Mouse (Mus musculus) right cerebral cortex, postnatal 25 days (tissue): Measurements from ENCODE around the gene Lars2.
A peak's percentile ranks its signal among the peaks of the same experiment; 100 is the strongest.
"Not testable (repeated sequence)": the region's sequence is repeated elsewhere in the genome, so short reads cannot be mapped to it uniquely, and the experiment has no call there.

ENCODE experiments used
- DNase-seq: peaks from one replicate; pipeline ENCODE4 v3.0.0; 2022

The Lars2 gene

DNA sequence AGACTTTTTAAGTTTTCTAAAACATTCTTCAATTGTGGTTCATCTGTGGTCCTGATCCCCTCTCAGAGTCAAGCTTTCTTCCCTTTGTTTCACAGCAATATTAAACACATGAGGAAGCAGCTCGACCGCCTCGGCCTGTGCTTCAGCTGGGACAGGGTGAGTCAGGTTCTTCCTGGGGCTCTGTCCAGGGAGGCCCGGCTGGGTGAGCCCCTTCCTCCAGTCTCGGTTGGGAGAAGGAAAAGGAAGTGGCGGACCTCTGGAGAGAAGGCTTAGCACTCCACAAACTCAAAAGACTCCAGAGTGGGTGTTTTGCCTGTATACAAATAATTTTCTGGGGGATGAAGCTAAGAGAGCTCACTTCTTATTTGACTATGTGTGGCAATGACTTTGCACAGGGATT lies 28.1 kb downstream of the Lars2 start:
- no peak for DNase-seq

DNA sequence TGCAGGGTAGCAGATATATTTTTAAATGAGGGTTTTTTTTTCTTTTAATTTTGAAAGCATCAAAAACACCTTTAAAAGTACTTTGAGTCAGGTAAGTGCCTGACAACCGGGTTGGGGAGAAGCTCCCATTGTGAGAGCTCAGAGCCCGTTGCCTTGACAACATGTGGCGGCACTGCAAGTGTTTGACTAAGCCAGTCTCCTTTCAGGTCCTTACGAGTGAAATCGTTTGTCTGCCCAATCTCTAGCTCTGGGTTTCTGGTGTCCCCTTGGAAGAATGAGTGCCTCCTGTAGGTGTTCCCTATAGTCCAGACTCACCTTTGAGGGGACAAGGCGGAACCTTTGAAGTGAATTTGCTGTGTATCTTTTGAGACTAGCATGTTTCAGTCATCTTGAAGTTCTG lies 31.0 kb downstream of the Lars2 start:
- peak; percentile 27 for DNase-seq

DNA sequence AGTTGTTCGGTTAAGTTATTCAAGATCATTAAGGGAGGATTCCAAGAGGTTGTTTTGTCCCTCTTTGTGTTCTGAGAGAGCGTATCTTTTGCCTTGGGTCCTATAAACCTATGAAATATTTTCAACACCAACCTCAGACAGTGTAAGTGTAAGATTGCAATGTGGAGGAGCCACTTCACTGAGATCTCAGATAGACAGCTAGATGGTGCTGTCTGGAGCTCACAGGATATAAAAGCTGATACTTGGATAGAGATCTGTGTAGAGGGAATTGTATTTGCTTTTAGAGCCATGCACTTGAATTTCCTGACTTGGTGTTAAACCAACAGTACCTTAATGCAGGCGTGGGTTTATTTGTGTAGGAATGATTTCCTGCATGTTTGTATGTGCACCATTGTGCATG lies 35.5 kb downstream of the Lars2 start:
- no peak for DNase-seq

DNA sequence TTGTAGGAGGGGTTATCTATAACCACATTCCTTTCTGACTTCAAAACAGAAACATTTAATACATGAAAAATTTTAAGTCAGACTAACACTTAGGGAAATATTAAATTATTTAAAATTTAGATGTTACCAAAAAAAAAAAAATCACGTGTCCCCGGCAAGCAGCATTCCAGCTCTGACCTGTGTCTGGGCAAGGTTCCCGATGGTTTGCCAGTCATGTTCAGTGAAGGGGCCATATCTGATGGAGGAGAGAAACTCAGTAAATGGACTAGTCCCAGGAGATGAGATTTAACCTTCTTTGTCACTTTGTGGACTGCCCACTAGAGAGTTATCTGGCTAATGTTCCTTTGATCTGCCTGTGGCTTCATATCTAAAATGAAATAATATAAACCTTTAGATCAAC lies 36.3 kb downstream of the Lars2 start:
- DNase-seq: no peak

DNA sequence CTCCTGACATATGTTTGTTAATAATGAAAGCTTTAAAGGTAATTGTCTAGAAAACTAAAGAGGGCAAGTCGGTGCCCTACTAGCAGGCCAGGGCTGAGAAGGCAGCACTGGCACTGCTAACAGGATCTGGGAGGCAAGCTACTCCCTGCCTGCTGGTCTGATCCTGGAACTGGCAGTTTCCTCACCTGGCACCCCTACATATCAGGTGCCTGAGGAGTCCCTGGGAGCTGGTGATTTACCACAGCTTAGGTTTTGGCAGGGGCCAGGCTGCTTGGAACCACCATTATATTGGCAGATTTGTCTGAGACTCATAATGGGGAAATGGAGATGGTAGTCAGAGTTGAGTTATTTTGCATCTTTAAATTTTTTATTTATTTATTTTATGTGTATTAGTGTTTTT lies 38.5 kb downstream of the Lars2 start:
- DNase-seq: no peak

DNA sequence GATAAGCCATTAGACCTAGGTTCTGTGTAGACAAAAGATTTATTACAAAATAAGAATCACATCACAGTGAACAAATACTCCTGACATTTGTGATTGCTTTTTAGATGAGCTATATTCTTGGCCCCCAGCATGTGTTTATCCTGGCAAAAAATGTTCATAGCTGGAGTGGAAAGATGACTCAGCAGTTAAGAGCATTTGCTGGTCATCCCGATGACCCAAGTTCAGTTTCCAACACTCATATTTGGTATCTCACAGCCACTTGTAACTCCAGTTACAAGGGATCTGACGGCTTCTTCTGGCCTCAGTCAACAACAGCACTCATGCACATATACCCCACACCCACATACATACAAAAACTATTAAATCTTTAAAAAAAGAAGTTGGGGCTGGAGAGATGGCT lies 42.0 kb downstream of the Lars2 start:
- no peak for DNase-seq

DNA sequence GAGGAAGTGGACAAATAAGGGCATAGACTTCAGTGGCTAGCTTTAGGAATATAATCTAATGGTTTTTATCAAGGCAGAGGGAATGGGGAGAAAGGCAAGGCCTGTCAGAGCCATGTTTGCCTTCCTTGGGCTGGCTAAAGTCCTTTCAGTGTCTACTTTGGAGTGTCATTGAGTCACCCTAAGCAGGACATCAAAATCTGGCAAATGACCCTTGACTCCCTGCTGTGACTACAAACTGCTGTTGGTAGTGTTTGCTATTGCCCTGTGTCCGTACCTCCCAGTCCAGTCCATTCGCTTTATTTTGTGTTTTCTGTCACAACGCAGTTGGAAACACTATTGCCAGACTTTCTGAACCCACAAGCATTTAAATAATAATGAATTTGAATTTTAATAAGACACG lies 63.1 kb downstream of the Lars2 start:
- no peak for DNase-seq

DNA sequence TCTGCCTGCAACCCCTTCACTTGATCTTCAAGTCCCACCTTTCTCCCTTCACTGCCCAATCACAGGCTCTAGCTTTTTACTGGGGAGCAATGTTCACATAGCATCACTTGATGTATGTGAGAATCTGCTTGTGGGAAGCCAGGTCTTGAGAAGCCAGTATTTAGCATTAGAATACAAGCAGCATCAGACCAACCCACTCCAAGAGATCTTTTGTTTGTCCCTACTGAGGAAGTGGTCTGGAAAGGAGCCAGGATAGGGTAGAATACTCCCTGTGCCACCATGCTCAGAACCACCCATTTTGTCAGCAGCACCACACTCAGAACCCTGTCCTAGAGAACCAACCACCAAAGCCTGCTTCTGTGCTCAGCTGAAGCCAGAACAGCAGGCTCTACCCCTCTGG lies 64.2 kb downstream of the Lars2 start:
- no peak for DNase-seq

DNA sequence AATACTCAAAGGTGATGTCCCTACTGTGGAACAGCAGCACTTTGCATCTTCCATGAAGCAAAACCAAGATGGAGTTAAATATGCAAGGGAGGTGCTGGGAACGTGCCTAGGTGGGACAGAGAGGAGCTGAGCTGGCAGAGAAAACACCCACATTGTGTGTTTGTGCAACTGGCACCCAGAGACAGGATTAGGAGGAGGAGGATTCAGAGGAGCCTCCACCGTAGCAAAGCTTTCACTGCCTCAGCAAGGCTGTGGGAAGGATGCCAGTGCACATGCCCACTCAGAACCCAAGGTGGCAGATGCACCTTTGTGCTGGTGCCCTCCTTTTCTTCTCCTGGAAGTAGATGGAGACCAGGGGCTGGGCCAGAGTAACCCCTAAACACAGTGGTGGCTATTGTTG lies 71.5 kb downstream of the Lars2 start:
- peak; percentile 56 for DNase-seq

DNA sequence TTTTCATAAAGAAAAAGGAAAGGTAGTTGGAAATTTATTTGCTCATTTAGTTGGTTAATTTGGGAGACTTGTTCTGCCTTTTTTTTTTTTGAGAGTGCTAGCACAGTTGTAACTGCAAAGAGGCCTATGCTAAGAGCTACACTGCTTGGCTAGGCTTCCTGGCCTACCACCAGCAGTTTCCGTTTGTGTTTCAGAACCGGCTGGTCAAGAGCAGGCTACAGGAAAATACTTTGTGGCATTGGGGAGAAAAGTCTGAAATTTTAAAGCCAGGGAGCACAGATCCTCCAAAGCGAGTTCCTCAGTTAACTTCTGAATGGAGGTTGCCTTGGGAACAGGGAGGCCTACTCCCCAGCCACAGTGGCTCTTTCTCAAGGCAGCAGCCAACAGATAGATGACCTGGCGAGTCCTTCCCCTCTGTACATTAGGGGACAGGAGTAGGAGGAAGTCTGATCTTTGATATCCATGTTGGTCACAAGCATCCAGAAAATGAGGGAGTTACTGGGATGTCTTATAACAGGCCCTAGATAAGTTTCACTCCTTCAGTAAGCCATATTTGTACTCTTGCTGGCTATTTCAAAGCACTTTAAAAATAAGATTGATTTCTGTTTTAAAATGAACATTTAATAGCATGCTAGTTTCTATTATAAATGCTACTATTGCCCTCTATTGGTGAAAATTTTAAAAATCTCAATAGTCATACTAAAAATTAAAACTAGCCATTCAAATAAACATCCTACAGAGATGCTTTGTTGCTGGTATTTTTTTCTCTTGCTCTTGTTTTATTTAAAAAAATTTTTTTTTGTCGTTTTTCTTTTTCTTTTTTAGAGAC lies 73.7 kb downstream of the Lars2 start:
- no peak for DNase-seq

DNA sequence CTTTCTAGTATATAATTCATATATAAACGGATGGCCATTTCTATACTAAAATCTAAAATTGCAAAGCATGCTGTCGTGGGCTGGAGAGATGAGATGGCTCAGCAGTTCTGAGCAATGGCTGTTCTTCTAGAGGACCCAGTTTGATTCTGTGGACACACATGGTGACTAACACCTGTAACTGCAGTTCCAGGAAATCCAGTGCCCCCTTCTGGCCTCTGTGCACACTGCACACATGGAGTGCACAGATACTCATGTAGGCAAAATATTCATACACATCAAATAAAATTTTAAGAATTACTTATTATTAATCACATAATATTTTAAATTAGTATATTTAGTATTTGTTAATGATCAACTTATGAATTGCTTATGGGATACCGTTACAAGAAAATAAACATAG lies 80.4 kb downstream of the Lars2 start:
- not testable (repeated sequence) for DNase-seq

DNA sequence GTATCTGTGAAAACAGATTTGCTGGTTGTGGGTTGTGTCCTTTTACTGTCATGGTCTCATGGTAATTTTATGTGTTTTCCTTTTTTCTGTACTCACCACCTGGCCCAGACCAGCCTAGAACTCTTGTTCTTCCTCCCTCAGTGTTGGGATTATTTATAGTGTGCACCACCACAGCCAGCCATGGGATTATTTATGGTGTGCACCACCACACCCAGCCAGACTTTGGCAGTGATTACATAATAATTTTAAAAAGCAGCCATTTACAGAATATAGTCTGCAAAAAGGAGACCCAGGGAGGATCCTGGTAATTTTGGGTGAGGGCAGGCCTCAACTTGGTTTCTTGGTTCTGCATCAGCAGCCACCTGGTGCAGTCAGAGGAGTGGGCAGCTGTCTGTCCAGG lies 81.9 kb downstream of the Lars2 start:
- no peak for DNase-seq

DNA sequence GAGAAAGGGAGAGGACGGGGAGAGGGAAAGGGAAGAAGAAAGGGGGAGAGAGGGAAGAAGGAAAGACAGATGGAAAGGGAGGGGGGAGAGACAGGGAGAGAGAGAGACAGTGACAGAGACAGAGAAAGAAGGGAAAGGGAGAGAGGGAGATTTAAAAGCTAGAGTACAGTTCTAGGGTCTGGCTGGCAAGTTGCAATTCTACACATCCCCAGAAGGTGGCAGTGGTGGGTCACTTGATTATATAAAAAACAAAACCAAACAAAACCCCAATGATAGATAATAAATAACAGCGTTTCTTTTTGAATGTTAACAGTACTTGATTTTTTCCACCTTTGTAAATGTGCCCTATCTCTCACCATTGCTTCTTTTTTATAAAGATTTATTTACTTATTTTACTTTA lies 83.4 kb downstream of the Lars2 start:
- no peak for DNase-seq

DNA sequence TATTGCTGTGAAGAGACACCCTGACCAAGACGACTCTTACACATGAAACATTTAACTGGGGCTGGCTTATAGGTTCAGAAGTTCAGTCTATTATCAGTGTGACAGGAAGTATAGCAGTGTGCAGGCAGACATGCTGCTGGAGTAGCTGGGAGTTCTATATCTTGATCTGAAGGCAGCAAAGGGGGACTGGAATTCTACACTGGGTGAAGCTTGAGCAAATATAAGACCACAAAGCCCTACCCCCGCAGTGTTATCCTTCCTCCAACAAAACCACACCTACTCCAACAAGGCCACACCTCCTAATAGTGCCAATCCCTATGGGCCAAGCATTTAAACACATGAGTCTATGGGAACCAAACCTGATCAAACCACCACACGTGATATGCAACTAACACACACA lies 85.0 kb downstream of the Lars2 start:
- DNase-seq: no peak

DNA sequence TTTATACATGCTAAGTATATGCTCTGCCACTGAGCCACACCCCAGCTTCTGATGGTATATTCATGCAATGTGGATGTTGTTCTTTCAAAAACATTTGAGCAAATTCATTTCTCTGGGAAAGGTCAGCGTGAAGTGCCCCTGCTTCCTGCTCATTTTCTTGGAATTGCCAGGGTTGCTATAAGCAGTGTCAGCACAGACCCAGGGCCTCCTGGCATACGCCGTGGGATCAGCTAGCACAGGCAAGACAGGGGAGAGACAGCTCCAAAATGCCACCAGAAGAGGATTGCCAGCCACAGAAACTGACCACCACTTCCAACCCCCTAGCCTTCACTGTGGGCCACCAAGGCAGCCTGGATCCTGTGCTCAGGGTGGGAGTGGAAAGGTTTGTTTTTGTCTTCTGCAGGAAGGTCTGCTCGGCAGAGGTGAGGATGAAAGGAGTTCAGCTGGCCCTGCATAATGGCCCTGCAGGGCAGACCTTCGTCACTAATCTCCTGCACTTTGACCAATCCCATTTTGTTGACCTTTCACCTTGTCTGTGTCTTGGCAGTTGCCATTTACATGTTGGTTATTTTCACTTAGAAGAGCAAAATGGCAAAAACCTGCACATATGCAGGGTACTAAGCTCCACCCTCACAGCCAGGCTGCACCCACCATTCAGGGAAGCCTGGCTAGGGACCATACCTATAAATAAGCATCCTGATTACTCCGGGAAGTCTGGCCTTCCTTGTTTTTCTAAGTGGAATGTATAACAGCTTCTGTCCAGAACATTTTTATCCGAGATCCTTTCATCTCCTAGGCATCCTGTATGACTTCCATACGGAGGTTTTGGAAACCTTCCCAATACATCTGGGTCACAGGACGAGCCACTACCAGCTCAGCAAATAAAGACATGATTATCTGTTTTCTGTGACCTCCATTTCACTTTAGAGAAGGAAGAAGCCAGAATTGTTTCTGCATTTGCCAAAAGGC lies 90.2 kb downstream of the Lars2 start:
- DNase-seq: no peak

DNA sequence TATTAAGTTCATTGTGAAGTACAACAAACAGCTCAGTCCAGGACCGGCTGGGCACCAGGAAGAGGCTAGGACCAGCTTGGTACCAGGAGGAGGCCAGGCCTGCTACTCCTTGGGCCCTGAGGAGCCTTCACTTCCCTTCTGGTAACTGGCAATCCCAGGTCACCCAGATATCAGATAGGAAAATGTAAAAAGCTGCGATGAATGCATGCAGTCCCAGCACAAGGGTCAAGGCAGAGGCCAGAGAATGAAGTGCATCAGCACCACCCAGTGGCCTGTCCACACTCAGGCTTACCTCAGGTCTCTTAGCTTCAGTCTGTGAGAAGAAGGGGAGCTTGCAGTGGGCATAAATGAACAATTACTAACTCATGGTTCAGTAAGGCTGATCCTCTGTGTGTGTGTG lies 90.9 kb downstream of the Lars2 start:
- no peak for DNase-seq

DNA sequence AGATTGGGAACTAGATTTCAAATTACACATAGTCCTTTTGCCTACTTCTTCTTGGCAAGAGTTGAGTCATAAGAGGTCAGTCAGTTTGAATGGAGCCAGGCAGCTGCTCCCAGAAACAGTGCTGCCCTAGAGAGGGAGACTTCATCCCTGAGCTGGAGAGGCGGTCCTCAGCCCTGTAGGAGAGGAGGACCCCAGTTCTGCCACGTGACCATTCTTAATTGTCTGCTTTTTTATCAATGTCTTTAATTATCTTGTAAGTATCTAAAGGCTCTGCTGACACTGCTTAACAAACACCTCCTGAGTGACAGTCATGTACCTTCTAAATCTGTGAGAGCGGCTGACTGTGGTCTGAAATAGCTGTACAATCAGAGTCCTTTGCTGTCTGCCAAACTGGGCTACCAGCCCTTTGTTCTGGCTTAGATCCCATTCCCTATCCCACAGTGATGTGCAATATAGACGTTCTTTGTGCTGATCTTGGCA lies 100.5 kb downstream of the Lars2 start:
- no peak for DNase-seq

DNA sequence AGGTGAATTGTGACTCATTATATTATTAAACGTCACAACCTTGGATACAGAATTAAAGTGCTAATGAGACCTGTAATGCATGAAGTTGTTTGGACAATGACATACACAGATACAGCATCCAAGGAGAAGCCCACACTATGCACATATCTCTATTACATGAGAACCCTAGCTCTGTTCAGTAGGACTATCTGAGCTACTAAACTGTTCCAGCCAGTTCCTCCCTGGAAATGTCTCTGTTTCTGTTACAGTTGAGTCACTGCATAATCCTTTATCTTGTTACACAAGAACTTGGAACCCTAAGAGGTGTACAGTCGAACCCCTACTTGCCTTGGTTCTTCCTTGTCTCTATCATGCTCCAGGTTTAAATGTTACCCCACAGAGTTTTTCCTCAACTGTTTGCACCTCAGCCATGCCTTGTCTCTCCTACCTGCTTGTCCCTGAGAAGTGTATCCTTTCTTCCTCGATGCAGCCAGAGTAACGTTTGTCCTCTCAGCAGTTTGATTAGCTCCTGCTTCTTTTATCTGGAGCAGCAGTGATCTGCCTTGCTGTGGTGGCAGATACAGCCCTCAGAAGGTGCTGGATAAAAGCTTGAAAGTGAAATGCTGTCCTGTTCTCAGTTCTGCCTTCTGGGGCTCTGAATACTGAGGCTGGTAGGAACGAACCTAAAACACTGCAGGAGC lies 101.8 kb downstream of the Lars2 start:
- DNase-seq: no peak

DNA sequence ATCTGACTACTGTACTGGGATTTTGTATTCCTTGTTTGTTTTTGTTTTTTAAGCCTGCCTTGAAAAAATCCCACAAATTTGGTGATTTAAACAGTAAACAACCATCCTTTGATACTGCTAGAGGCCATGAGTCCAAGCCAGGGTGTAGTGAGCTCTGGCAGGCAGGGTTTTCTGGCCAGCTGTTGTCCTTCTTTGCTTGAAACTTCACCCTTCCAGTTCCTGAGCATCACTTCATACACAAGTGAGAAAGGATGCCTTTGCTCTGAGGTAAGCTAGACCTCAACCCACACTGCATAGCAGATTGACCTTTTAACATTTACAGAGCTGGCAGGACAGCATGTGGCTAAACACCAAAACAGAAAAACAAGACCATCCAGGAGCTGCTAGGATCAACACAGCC lies 102.4 kb downstream of the Lars2 start:
- DNase-seq: no peak

DNA sequence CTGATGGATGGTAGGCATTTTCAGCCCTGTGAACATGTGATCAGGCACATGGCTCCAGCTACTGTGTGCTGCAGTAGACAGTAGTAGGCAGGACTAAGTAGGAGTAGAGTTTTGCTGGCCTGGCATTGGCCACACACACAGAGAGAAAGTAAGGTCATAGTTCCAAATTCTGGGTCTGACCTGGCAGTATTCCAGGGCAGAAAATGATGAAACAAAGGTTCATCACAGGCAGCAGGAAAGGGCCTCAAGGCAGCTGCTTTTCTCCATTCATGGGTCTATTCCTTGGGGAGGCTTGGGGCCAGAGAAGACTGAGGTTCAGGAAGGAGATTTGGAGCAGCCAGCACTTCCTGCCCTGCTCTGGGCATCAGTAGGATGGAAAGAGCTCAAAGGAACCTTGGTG lies 106.7 kb downstream of the Lars2 start:
- no peak for DNase-seq

DNA sequence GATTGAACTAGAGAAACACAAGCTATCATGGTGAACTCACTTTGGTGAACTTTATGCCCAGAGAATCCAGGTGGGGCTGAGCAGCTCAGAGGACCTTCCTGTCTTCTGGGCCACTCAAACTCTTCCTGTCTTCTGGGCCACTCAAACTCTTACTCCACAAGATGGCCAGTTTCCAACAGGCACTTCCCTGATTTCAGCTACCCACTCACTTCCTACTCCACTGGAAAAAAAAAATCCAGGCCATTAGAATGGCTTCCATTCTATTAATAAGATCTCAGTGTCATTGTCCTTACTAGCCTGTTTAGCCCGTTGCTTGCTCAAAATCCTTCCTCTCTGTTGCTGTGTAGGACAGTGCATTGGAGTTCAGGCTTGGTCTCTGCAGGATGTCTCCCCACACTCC lies 108.8 kb downstream of the Lars2 start:
- no peak for DNase-seq

DNA sequence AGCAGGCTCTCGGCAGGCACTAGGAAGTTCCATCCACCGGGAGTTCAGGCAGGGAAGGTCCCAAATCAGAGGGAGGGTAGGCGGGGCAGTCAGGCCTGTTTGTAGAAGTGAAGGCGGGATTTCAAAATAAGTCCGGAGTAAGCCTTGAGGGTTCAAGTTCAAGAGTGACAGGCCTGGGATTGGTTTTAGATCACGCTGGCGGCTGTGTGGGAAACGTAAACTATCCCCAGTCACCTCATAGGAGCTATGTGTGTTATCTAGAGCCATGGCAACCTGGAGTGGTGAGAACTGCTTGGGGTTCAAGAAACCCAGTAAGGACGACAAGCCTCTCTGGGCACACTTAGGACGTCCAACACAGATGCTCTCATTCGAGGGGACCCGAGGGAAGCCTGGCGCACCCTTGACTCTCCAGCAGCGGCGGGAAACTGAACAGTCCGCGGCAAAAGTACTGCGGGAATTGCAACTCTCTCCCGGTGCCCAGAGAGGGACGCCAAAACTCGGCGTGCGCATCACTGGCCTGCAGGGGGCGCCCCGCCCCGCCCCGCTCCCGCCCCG lies 111.4 kb downstream of the Lars2 start:
- no peak for DNase-seq

DNA sequence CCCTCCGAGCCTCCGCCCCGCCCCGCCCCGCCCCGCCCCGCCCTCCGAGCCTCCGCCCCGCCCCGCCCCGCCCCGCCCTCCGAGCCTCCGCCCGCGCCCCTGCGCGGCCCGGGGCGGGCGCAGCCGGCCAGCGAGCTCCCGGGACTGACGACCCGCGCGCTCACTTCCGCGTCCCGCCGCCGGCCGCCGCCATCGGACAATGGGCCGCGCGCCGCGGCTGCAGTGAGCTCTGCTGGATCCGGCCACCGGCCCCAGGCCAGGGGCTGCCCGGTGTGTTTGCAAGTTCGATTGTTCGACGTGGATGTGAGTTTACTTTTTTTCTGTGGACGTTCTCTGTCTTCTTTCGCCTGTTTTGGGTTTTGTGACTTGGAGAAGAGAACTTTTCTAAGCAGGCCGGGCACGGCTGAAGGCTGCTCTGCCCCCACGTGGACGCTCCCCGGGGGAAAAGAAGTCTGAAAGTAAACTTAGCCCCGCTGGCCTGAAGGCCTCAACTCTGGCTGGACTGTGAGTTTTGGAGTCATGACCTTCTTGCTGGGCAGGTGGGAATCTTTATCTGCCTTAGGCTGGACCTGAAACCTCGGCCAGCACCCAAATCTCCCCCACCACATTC lies 112.0 kb downstream of the Lars2 start, which contains the start of gene Limd1:
Gene Limd1, plus strand, starts transcription at position 121 of the 610 bp plus-strand sequence.
- DNase-seq: peak; percentile 48
